Mouse (Mus musculus): ENCODE measurements around the gene Chaf1a.

GRCm38 (mm10) chr17:56007444-56008355 lies 32.5 kb upstream of the Chaf1a start:
- TF ChIP-seq CTCF (IDR thresholded peaks at IDR 0.05; ENCODE audit: control insufficient read depth, insufficient read depth, insufficient read length) (no peak), USF1 (IDR thresholded peaks at IDR 0.05; ENCODE audit: low read depth) (no peak), MYOG (IDR thresholded peaks at IDR 0.05; ENCODE audit: control insufficient read depth, extremely low read depth, insufficient read length) (no peak)

All from C2C12 (cell line).